Mouse (Mus musculus) hindbrain, embryonic 12.5 days (tissue): ENCODE data around the gene Tbx5. TPM values are rescaled to one million over a fixed set of nuclear protein-coding genes. Genes with fewer than 3 reads are reported as not detected.
"Not testable (repeated sequence)": the region's sequence is repeated elsewhere in the genome, so short reads cannot be mapped to it uniquely, and the experiment has no call there.

ENCODE experiments used
- ATAC-seq: fragments of 200-750 bp; cut with Nextera tagmentation; 2 replicates; pipeline ENCODE4 v1.8.0; 2017; ENCODE audit warnings: moderate TSS enrichment; ENCODE audit not compliant: low FRiP score
- H3K27ac ChIP-seq: fragments of 300-500 bp; sonication (generic); 2 replicates; pipeline ENCODE4 v1.5.1; 2016; ENCODE audit warnings: mild to moderate bottlenecking
- H3K27me3 ChIP-seq: fragments of 300-500 bp; sonication (generic); 2 replicates; pipeline ENCODE4 v1.6.1; 2016; ENCODE audit warnings: mild to moderate bottlenecking
- H3K36me3 ChIP-seq: fragments of 300-500 bp; sonication (generic); 2 replicates; pipeline ENCODE4 v1.6.1; 2016; ENCODE audit warnings: mild to moderate bottlenecking
- H3K4me1 ChIP-seq: fragments of 300-500 bp; sonication (generic); 2 replicates; pipeline ENCODE4 v1.6.1; 2016
- H3K4me2 ChIP-seq: fragments of 300-500 bp; sonication (generic); replicated peaks from 2 replicates; pipeline ENCODE4 v1.6.1; 2016; ENCODE audit warnings: mild to moderate bottlenecking
- H3K4me3 ChIP-seq: fragments of 300-500 bp; sonication (generic); 2 replicates; pipeline ENCODE4 v1.5.1; 2016; ENCODE audit warnings: mild to moderate bottlenecking
- H3K9ac ChIP-seq: fragments of 300-500 bp; sonication (generic); 2 replicates; pipeline ENCODE4 v1.6.1; 2016; ENCODE audit warnings: mild to moderate bottlenecking, moderate library complexity
- H3K9me3 ChIP-seq: fragments of 300-500 bp; sonication (generic); replicated peaks from 2 replicates; pipeline ENCODE4 v1.6.1; 2016; ENCODE audit warnings: mild to moderate bottlenecking
- WGBS: fragments of 180-500 bp; shearing (Covaris S2); methylation state at CpG from one replicate; pipeline ENCODE4 v1.1.7; 2016; 5-methylcytosine and 5-hydroxymethylcytosine counted together
- polyA plus RNA-seq: library from polyadenylated mRNA; unstranded; fragments of >200 nt; fragmentation: Nextera tagmentation; extraction: Ambion mirVana; gene quantifications from 2 replicates; pipeline ENCODE4 v1.2.1, GENCODE M21; 2016

The Tbx5 gene
- polyA plus RNA-seq, 1 experiment from 2014 or later = 0.09 TPM

- Histone ChIP-seq H3K4me2 (peak overlapping the region; percentile 55), H3K27ac (no peak overlapping the region), H3K4me1 (peaks cover 13% of the 10 kb centered on the region), H3K9ac (peak overlapping the region; percentile 39; the same call in 1 of the 2 replicates), H3K36me3 (no peaks in the 10 kb centered on the region), H3K9me3 (no peaks in the 10 kb centered on the region), H3K4me3 (peak overlapping the region; percentile 23), H3K27me3 (peaks cover 22% of the 10 kb centered on the region)
- peak; percentile 64 for ATAC-seq
- WGBS = 13% methylated on average over 31 of the region's 31 CpGs
Observed at GRCm38 (mm10) chr5:119866277-119867235, 34.1 kb downstream of the Tbx5 start.

GRCm38 (mm10) chr5:119867986-119868385 is 35.5 kb downstream of the Tbx5 start:
- Histone ChIP-seq H3K27ac (no peak overlapping the region), H3K27me3 (peaks cover 22% of the 10 kb centered on the region), H3K9me3 (no peaks in the 10 kb centered on the region), H3K4me1 (peaks cover 13% of the 10 kb centered on the region), H3K9ac (no peak overlapping the region), H3K36me3 (no peaks in the 10 kb centered on the region), H3K4me3 (no peak overlapping the region), H3K4me2 (no peak overlapping the region)
- WGBS = 81% methylated on average over 6 of the region's 6 CpGs
- ATAC-seq = no peak

GRCm38 (mm10) chr5:119875421-119875820 is 43.0 kb downstream of the Tbx5 start:
- Histone ChIP-seq H3K4me2 (no peak overlapping the region), H3K9me3 (no peaks in the 10 kb centered on the region), H3K27me3 (no peaks in the 10 kb centered on the region; the same call in 1 of the 2 replicates), H3K27ac (no peak overlapping the region), H3K4me3 (no peak overlapping the region), H3K9ac (no peak overlapping the region), H3K4me1 (no peaks in the 10 kb centered on the region), H3K36me3 (no peaks in the 10 kb centered on the region)
- WGBS = 23% methylated on average over 2 of the region's 2 CpGs
- ATAC-seq = no peak

- H3K4me3 ChIP-seq = no peak overlapping the region
- no peaks in the 10 kb centered on the region for H3K9me3 ChIP-seq
- no peak overlapping the region for H3K27ac ChIP-seq
- no peaks in the 10 kb centered on the region for H3K4me1 ChIP-seq
- ATAC-seq = no peak
- no peaks in the 10 kb centered on the region; the same call in 1 of the 2 replicates for H3K27me3 ChIP-seq
- no peaks in the 10 kb centered on the region for H3K36me3 ChIP-seq
- H3K9ac ChIP-seq = no peak overlapping the region
- no peak overlapping the region for H3K4me2 ChIP-seq
- 81% methylated on average over 6 of the region's 6 CpGs for WGBS
Observed at GRCm38 (mm10) chr5:119877185-119877584, 44.7 kb downstream of the Tbx5 start.

- 0 out of 2 replicates have a peak, but pooled peaks cover 3% of the 10 kb centered on the region for H3K9me3 ChIP-seq
Observed at GRCm38 (mm10) chr5:119885595-119885994, 53.1 kb downstream of the Tbx5 start.

GRCm38 (mm10) chr5:119887381-119887780 is 54.9 kb downstream of the Tbx5 start:
- H3K4me1 ChIP-seq = no peaks in the 10 kb centered on the region
- ATAC-seq = no peak
- no peak overlapping the region for H3K4me2 ChIP-seq
- no peak overlapping the region for H3K4me3 ChIP-seq
- 0 out of 2 replicates have a peak, but pooled peaks cover 3% of the 10 kb centered on the region for H3K9me3 ChIP-seq
- WGBS = 88% methylated on average over 8 of the region's 8 CpGs
- no peak overlapping the region for H3K9ac ChIP-seq
- H3K36me3 ChIP-seq = no peaks in the 10 kb centered on the region
- H3K27me3 ChIP-seq = no peaks in the 10 kb centered on the region
- no peak overlapping the region for H3K27ac ChIP-seq

More at GRCm38 (mm10) chr5:119885595-119885994, 53.1 kb downstream of the Tbx5 start:
- Histone ChIP-seq H3K27me3 (no peaks in the 10 kb centered on the region), H3K4me2 (no peak overlapping the region), H3K36me3 (no peaks in the 10 kb centered on the region), H3K4me1 (no peaks in the 10 kb centered on the region), H3K27ac (no peak overlapping the region), H3K4me3 (no peak overlapping the region), H3K9ac (no peak overlapping the region)
- ATAC-seq = no peak
- 88% methylated on average over 6 of the region's 8 CpGs for WGBS

GRCm38 (mm10) chr5:119891960-119892359 is 59.5 kb downstream of the Tbx5 start:
- 66% methylated on average over 5 of the region's 5 CpGs for WGBS
- H3K27ac ChIP-seq = no peak overlapping the region

GRCm38 (mm10) chr5:119893060-119893459 is 60.6 kb downstream of the Tbx5 start:
- Histone ChIP-seq H3K4me1 (no peaks in the 10 kb centered on the region), H3K9ac (no peak overlapping the region), H3K9me3 (0 out of 2 replicates have a peak, but pooled peaks cover 3% of the 10 kb centered on the region), H3K27me3 (0 out of 2 replicates have a peak, but pooled peaks cover 4% of the 10 kb centered on the region), H3K4me3 (no peak overlapping the region), H3K4me2 (no peak overlapping the region), H3K27ac (no peak overlapping the region), H3K36me3 (no peaks in the 10 kb centered on the region)
- ATAC-seq = no peak
- 84% methylated on average over 3 of the region's 3 CpGs for WGBS

More at GRCm38 (mm10) chr5:119891960-119892359, 59.5 kb downstream of the Tbx5 start:
- H3K4me2 ChIP-seq = no peak overlapping the region
- no peak overlapping the region for H3K4me3 ChIP-seq
- H3K9me3 ChIP-seq = 0 out of 2 replicates have a peak, but pooled peaks cover 3% of the 10 kb centered on the region
- no peaks in the 10 kb centered on the region for H3K36me3 ChIP-seq
- H3K9ac ChIP-seq = no peak overlapping the region
- no peak for ATAC-seq
- H3K4me1 ChIP-seq = no peaks in the 10 kb centered on the region
- H3K27me3 ChIP-seq = 0 out of 2 replicates have a peak, but pooled peaks cover 4% of the 10 kb centered on the region

- no peaks in the 10 kb centered on the region for H3K9me3 ChIP-seq
- H3K27ac ChIP-seq = no peak overlapping the region
- H3K4me2 ChIP-seq = no peak overlapping the region
- no peaks in the 10 kb centered on the region for H3K36me3 ChIP-seq
- ATAC-seq = no peak
- no peak overlapping the region for H3K4me3 ChIP-seq
- no peak overlapping the region for H3K9ac ChIP-seq
- 71% methylated on average over 3 of the region's 3 CpGs for WGBS
- H3K4me1 ChIP-seq = no peaks in the 10 kb centered on the region
- H3K27me3 ChIP-seq = 0 out of 2 replicates have a peak, but pooled peaks cover 4% of the 10 kb centered on the region
Observed at GRCm38 (mm10) chr5:119896605-119897004, 64.1 kb downstream of the Tbx5 start.

- H3K9ac ChIP-seq = no peak overlapping the region
- H3K4me1 ChIP-seq = no peaks in the 10 kb centered on the region
- WGBS = 87% methylated on average over 12 of the region's 12 CpGs
- H3K4me2 ChIP-seq = no peak overlapping the region
- H3K27me3 ChIP-seq = no peaks in the 10 kb centered on the region
- no peaks in the 10 kb centered on the region for H3K9me3 ChIP-seq
- no peak for ATAC-seq
- H3K4me3 ChIP-seq = no peak overlapping the region
- no peaks in the 10 kb centered on the region for H3K36me3 ChIP-seq
- no peak overlapping the region for H3K27ac ChIP-seq
Observed at GRCm38 (mm10) chr5:119916551-119917171, 84.2 kb downstream of the Tbx5 start.

- not testable (repeated sequence) for H3K4me1 ChIP-seq, H3K27ac ChIP-seq, H3K9me3 ChIP-seq, ATAC-seq, H3K9ac ChIP-seq, H3K27me3 ChIP-seq, H3K4me2 ChIP-seq, H3K4me3 ChIP-seq, H3K36me3 ChIP-seq
- whole genome bisulfite sequencing = 96% methylated on average over 1 of the region's 1 CpGs
Observed at GRCm38 (mm10) chr5:119918381-119918780, 85.9 kb downstream of the Tbx5 start.

GRCm38 (mm10) chr5:119920941-119921340 is 88.5 kb downstream of the Tbx5 start:
- Histone ChIP-seq H3K9me3 (no peaks in the 10 kb centered on the region), H3K4me2 (no peak overlapping the region), H3K27me3 (no peaks in the 10 kb centered on the region), H3K4me3 (no peak overlapping the region), H3K9ac (no peak overlapping the region), H3K36me3 (no peaks in the 10 kb centered on the region), H3K4me1 (no peaks in the 10 kb centered on the region), H3K27ac (no peak overlapping the region)
- WGBS = 69% methylated on average over 10 of the region's 10 CpGs
- ATAC-seq = no peak
